Mouse (Mus musculus): Measurements from ENCODE around the gene Iffo2. TPM values are rescaled to one million over a fixed set of nuclear protein-coding genes. Genes with fewer than 3 reads are reported as not detected.
A peak's percentile ranks its signal among the peaks of the same experiment; 100 is the strongest.

The Iffo2 gene
- polyA plus RNA-seq, 1 experiment from 2014 or later, result 4.7 TPM

- DNase-seq (ENCODE audit: low spot score) (peak; percentile 53), ATAC-seq (0 out of 2 replicates have a peak, but pooled peaks have one; percentile 20)
- Histone ChIP-seq H3K27me3 (replicated peaks; ENCODE audit: insufficient read depth, low read length) (no peaks in the 10 kb centered on the region), H3K4me2 (replicated peaks; ENCODE audit: low read depth, low read length) (no peak overlapping the region), H3K9ac (replicated peaks; ENCODE audit: low read depth) (no peak overlapping the region), H3K27ac (ENCODE audit: low read length) (no peak overlapping the region), H3K36me3 (ENCODE audit: insufficient read depth, low read length) (peaks cover 23% of the 10 kb centered on the region), H3K4me3 (ENCODE audit: low read depth, low read length) (no peak overlapping the region), H3K9me3 (ENCODE audit: low read length) (no peaks in the 10 kb centered on the region), H3K4me1 (ENCODE audit: insufficient read depth, low read depth, low read length) (no peaks in the 10 kb centered on the region)
- TF ChIP-seq CTCF (IDR thresholded peaks at IDR 0.05), result no peak
- TF ChIP-seq EP300 (IDR thresholded peaks at IDR 0.05), result no peak
- 62% methylated on average over 11 of the region's 11 CpGs for WGBS
These were observed 39.8 kb upstream of the Iffo2 start for GRCm38 (mm10) chr4:139490413-139491055.

GRCm38 (mm10) chr4:139491541-139492170 is 38.7 kb upstream of the Iffo2 start:
- Histone ChIP-seq H3K4me1 (ENCODE audit: insufficient read depth, low read depth, low read length) (no peaks in the 10 kb centered on the region), H3K9ac (replicated peaks; ENCODE audit: low read depth) (no peak overlapping the region), H3K4me3 (ENCODE audit: low read depth, low read length) (no peak overlapping the region), H3K27ac (ENCODE audit: low read length) (no peak overlapping the region), H3K36me3 (ENCODE audit: insufficient read depth, low read length) (peaks cover 14% of the 10 kb centered on the region; the same call in 1 of the 2 replicates), H3K27me3 (replicated peaks; ENCODE audit: insufficient read depth, low read length) (no peaks in the 10 kb centered on the region), H3K9me3 (ENCODE audit: low read length) (no peaks in the 10 kb centered on the region), H3K4me2 (replicated peaks; ENCODE audit: low read depth, low read length) (no peak overlapping the region)
- 83% methylated on average over 5 of the region's 5 CpGs for WGBS
- TF ChIP-seq CTCF (IDR thresholded peaks at IDR 0.05), result no peak
- TF ChIP-seq EP300 (IDR thresholded peaks at IDR 0.05), result no peak
- DNase-seq (ENCODE audit: low spot score) (no peak), ATAC-seq (no peak)

GRCm38 (mm10) chr4:139492258-139492833 is 38.0 kb upstream of the Iffo2 start:
- no peaks in the 10 kb centered on the region for H3K4me1 ChIP-seq (ENCODE audit: insufficient read depth, low read depth, low read length)
- H3K9ac ChIP-seq (replicated peaks; ENCODE audit: low read depth), result no peak overlapping the region
- ATAC-seq (peak; percentile 8; the same call in 1 of the 2 replicates), DNase-seq (ENCODE audit: low spot score) (peak; percentile 48)
- no peak overlapping the region for H3K4me2 ChIP-seq (replicated peaks; ENCODE audit: low read depth, low read length)
- H3K9me3 ChIP-seq (ENCODE audit: low read length), result no peaks in the 10 kb centered on the region
- H3K27ac ChIP-seq (ENCODE audit: low read length), result no peak overlapping the region
- H3K27me3 ChIP-seq (replicated peaks; ENCODE audit: insufficient read depth, low read length), result no peaks in the 10 kb centered on the region
- H3K36me3 ChIP-seq (ENCODE audit: insufficient read depth, low read length), result peaks cover 9% of the 10 kb centered on the region; the same call in 1 of the 2 replicates
- 42% methylated on average over 3 of the region's 3 CpGs for WGBS
- TF ChIP-seq EP300 (IDR thresholded peaks at IDR 0.05) (no peak), CTCF (IDR thresholded peaks at IDR 0.05) (no peak)
- no peak overlapping the region for H3K4me3 ChIP-seq (ENCODE audit: low read depth, low read length)

- Histone ChIP-seq H3K9me3 (ENCODE audit: low read length) (no peaks in the 10 kb centered on the region), H3K4me2 (replicated peaks; ENCODE audit: low read depth, low read length) (no peak overlapping the region), H3K27ac (ENCODE audit: low read length) (peak overlapping the region; percentile 32; the same call in 1 of the 2 replicates), H3K9ac (replicated peaks; ENCODE audit: low read depth) (no peak overlapping the region), H3K4me1 (ENCODE audit: insufficient read depth, low read depth, low read length) (no peaks in the 10 kb centered on the region), H3K27me3 (replicated peaks; ENCODE audit: insufficient read depth, low read length) (no peaks in the 10 kb centered on the region), H3K36me3 (ENCODE audit: insufficient read depth, low read length) (peaks cover 4% of the 10 kb centered on the region; the same call in 1 of the 2 replicates), H3K4me3 (ENCODE audit: low read depth, low read length) (no peak overlapping the region)
- DNase-seq (ENCODE audit: low spot score), result peak; percentile 36
- TF ChIP-seq EP300 (IDR thresholded peaks at IDR 0.05) (no peak), CTCF (IDR thresholded peaks at IDR 0.05) (no peak)
- WGBS, result 63% methylated on average over 9 of the region's 9 CpGs
- ATAC-seq, result peak; percentile 34
These were observed 36.9 kb upstream of the Iffo2 start for GRCm38 (mm10) chr4:139493227-139494025.

GRCm38 (mm10) chr4:139500814-139501213 is 29.5 kb upstream of the Iffo2 start:
- Histone ChIP-seq H3K4me3 (ENCODE audit: low read depth, low read length) (no peak overlapping the region), H3K4me2 (replicated peaks; ENCODE audit: low read depth, low read length) (no peak overlapping the region), H3K9ac (replicated peaks; ENCODE audit: low read depth) (no peak overlapping the region), H3K36me3 (ENCODE audit: insufficient read depth, low read length) (no peaks in the 10 kb centered on the region), H3K27ac (ENCODE audit: low read length) (no peak overlapping the region), H3K9me3 (ENCODE audit: low read length) (no peaks in the 10 kb centered on the region), H3K4me1 (ENCODE audit: insufficient read depth, low read depth, low read length) (no peaks in the 10 kb centered on the region), H3K27me3 (replicated peaks; ENCODE audit: insufficient read depth, low read length) (no peaks in the 10 kb centered on the region)
- DNase-seq (ENCODE audit: low spot score) (no peak), ATAC-seq (peak; percentile 46)
- no peak for TF ChIP-seq EP300 (IDR thresholded peaks at IDR 0.05)
- no peak for TF ChIP-seq CTCF (IDR thresholded peaks at IDR 0.05)
- 53% methylated on average over 14 of the region's 14 CpGs for WGBS

GRCm38 (mm10) chr4:139501702-139502101 is 28.6 kb upstream of the Iffo2 start:
- ATAC-seq (no peak), DNase-seq (ENCODE audit: low spot score) (no peak)
- Histone ChIP-seq H3K36me3 (ENCODE audit: insufficient read depth, low read length) (no peaks in the 10 kb centered on the region), H3K9me3 (ENCODE audit: low read length) (no peaks in the 10 kb centered on the region), H3K27ac (ENCODE audit: low read length) (no peak overlapping the region), H3K9ac (replicated peaks; ENCODE audit: low read depth) (no peak overlapping the region), H3K27me3 (replicated peaks; ENCODE audit: insufficient read depth, low read length) (no peaks in the 10 kb centered on the region), H3K4me3 (ENCODE audit: low read depth, low read length) (no peak overlapping the region), H3K4me1 (ENCODE audit: insufficient read depth, low read depth, low read length) (no peaks in the 10 kb centered on the region), H3K4me2 (replicated peaks; ENCODE audit: low read depth, low read length) (no peak overlapping the region)
- TF ChIP-seq CTCF (IDR thresholded peaks at IDR 0.05), result peak; percentile 45
- no peak for TF ChIP-seq EP300 (IDR thresholded peaks at IDR 0.05)
- WGBS, result 80% methylated on average over 6 of the region's 6 CpGs
